Mouse (Mus musculus) liver, postnatal 0 days (tissue): Measurements from ENCODE around the gene Akap11. TPM values are rescaled to one million over a fixed set of nuclear protein-coding genes. Genes with fewer than 3 reads are reported as not detected.

Source experiments
- ATAC-seq: fragments of 200-750 bp; cut with Nextera tagmentation; 2 replicates; pipeline ENCODE4 v1.8.0; 2017; ENCODE audit warnings: mild to moderate bottlenecking, moderate library complexity
- DNase-seq: peaks from one replicate; pipeline ENCODE4 v3.0.0-alpha.2; 2016
- H3K27ac ChIP-seq: fragments of 300-500 bp; sonication (generic); 2 replicates; pipeline ENCODE4 v1.5.1; 2014; ENCODE audit warnings: antibody characterized with exemption, moderate library complexity, mild to moderate bottlenecking, low read depth
- H3K27me3 ChIP-seq: fragments of 300-500 bp; sonication (generic); 2 replicates; pipeline ENCODE4 v1.6.1; 2014; ENCODE audit warnings: low read length, control low read depth, mixed read lengths; ENCODE audit not compliant: insufficient read depth
- H3K36me3 ChIP-seq: fragments of 300-500 bp; sonication (generic); replicated peaks from 2 replicates; pipeline ENCODE4 v1.6.1; 2014; ENCODE audit warnings: mild to moderate bottlenecking, control low read depth, low read length, moderate library complexity, mixed read lengths; ENCODE audit not compliant: insufficient read depth
- H3K4me1 ChIP-seq: fragments of 300-500 bp; sonication (generic); 2 replicates; pipeline ENCODE4 v1.6.1; 2014; ENCODE audit warnings: antibody characterized with exemption, mild to moderate bottlenecking, control low read depth; ENCODE audit not compliant: insufficient read depth
- H3K4me2 ChIP-seq: fragments of 300-500 bp; sonication (generic); 2 replicates; pipeline ENCODE4 v1.6.1; 2014; ENCODE audit warnings: low read depth, mild to moderate bottlenecking, low read length, moderate library complexity, mixed read lengths
- H3K4me3 ChIP-seq: fragments of 300-500 bp; sonication (generic); 2 replicates; pipeline ENCODE4 v1.5.1; 2014; ENCODE audit warnings: low read depth, low read length
- H3K9ac ChIP-seq: fragments of 300-500 bp; sonication (generic); replicated peaks from 2 replicates; pipeline ENCODE4 v1.6.1; 2014; ENCODE audit warnings: mild to moderate bottlenecking, moderate library complexity
- H3K9me3 ChIP-seq: fragments of 300-500 bp; sonication (generic); 2 replicates; pipeline ENCODE4 v1.6.1; 2016; ENCODE audit warnings: mild to moderate bottlenecking, control low read depth, low read length, mixed read lengths
- CTCF ChIP-seq: sonication (generic); IDR thresholded peaks from 2 replicates; pipeline ENCODE4 v1.5.1; 2016; ENCODE audit warnings: antibody characterized with exemption, low read depth
- EP300 ChIP-seq: IDR thresholded peaks from 2 replicates; pipeline ENCODE4 v1.6.1; 2016; ENCODE audit warnings: antibody characterized with exemption, low read depth, mild to moderate bottlenecking
- WGBS: fragments of 180-500 bp; shearing (Covaris S2); extraction: QIAGEN DNeasy Blood & Tissue Kit; methylation state at CpG from one replicate; pipeline ENCODE4 v1.1.7; 2014; ENCODE audit not compliant: insufficient replicate concordance; 5-methylcytosine and 5-hydroxymethylcytosine counted together
- polyA plus RNA-seq: library from polyadenylated mRNA; unstranded; fragments of >200 nt; fragmentation: Nextera tagmentation; extraction: Ambion mirVana; gene quantifications from 2 replicates; pipeline ENCODE4 v1.2.1, GENCODE M21; 2015

The Akap11 gene
- polyA plus RNA-seq, 1 experiment from 2014 or later = 4.1 TPM

DNA sequence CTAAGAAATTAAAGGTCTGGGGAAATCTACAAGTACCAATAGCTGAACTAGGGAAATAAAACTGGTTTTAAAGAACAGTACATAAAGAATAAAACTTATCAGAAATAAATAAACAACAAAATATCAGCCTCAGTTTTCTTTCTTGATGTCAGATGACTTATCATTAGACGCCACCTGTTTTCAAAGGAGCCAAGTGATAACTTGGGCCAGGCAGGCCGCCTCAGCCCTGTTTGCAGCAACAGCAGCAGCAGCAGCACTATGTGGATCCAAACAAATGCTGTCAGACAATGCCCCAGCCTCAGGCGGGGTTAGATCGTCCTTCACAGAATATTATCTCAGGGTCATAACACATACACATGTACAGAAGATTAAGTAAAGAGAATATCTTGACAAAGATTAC is 41.4 kb downstream of the Akap11 start:
- 0 out of 2 replicates have a peak, but pooled peaks cover 6% of the 10 kb centered on the region for H3K4me1 ChIP-seq
- peaks cover 21% of the 10 kb centered on the region for H3K36me3 ChIP-seq
- peak; percentile 77 for ATAC-seq
- TF ChIP-seq CTCF (no peak), EP300 (peak; percentile 89)
- no peak overlapping the region for H3K27ac ChIP-seq
- 61% methylated on average over 4 of the region's 4 CpGs for WGBS
- H3K27me3 ChIP-seq = no peaks in the 10 kb centered on the region
- no peaks in the 10 kb centered on the region for H3K9me3 ChIP-seq
- H3K4me3 ChIP-seq = no peak overlapping the region
- no peak overlapping the region for H3K4me2 ChIP-seq
- H3K9ac ChIP-seq = no peak overlapping the region
- no peak for DNase-seq

DNA sequence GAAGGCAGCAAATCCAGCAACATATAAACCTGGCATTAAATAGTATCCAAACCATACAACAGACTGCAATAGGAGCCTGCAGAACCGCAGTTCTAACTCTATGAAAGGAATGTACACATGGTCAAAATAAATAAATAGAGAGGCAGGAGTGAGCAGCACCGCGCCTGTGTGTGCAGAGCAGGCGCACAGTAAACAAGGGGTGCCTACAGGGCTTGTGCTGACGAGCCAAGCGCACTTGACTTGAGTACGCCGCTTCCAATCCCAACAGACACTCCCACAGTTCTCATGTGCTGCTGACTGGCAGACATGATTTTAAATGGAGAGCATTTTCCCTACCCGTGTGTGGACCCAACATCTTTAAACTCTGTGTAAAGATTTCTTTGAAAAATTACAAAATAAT is 44.0 kb downstream of the Akap11 start:
- Histone ChIP-seq H3K4me2 (no peak overlapping the region), H3K4me1 (0 out of 2 replicates have a peak, but pooled peaks cover 6% of the 10 kb centered on the region), H3K9ac (no peak overlapping the region), H3K27me3 (no peaks in the 10 kb centered on the region), H3K36me3 (peaks cover 11% of the 10 kb centered on the region), H3K9me3 (no peaks in the 10 kb centered on the region), H3K4me3 (no peak overlapping the region), H3K27ac (no peak overlapping the region)
- WGBS = 68% methylated on average over 9 of the region's 9 CpGs
- no peak for TF ChIP-seq CTCF
- TF ChIP-seq EP300 = no peak
- peak; percentile 60 for ATAC-seq
- DNase-seq = no peak

DNA sequence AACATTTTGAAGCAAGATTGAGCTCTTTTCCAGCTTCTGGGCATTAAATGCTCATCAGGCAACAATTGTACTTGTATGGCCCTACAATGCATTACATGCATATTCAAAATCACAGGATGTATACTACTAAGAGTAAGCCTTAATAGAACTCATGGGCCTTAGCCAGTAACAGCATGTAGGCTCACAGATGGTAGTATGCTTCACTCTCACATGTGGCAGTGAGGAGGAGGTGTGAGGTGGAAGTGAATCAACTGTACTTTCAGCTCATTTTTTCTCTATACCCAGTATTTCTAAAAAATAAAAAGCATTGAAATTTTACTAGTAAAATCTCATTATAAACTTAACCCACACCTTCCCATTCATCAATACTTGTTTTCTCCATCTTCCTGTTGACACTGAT is 45.2 kb downstream of the Akap11 start:
- no peaks in the 10 kb centered on the region for H3K27me3 ChIP-seq
- peaks cover 5% of the 10 kb centered on the region for H3K36me3 ChIP-seq
- no peak overlapping the region for H3K4me2 ChIP-seq
- TF ChIP-seq EP300 (no peak), CTCF (no peak)
- H3K27ac ChIP-seq = no peak overlapping the region
- ATAC-seq (no peak), DNase-seq (no peak)
- no peak overlapping the region for H3K4me3 ChIP-seq
- no peaks in the 10 kb centered on the region for H3K9me3 ChIP-seq
- no peaks in the 10 kb centered on the region for H3K4me1 ChIP-seq
- no peak overlapping the region for H3K9ac ChIP-seq

GRCm38 (mm10) chr14:78482385-78483231 is 54.0 kb downstream of the Akap11 start:
- Histone ChIP-seq H3K36me3 (no peaks in the 10 kb centered on the region), H3K9me3 (no peaks in the 10 kb centered on the region), H3K27ac (no peak overlapping the region), H3K4me2 (peak overlapping the region; percentile 24; the same call in 1 of the 2 replicates), H3K4me1 (no peaks in the 10 kb centered on the region), H3K27me3 (no peaks in the 10 kb centered on the region), H3K9ac (no peak overlapping the region), H3K4me3 (no peak overlapping the region)
- peak; percentile 36 for DNase-seq
- TF ChIP-seq CTCF (peak; percentile 81), EP300 (no peak)
- 23% methylated on average over 14 of the region's 14 CpGs for WGBS
- ATAC-seq = peak; percentile 81

- Histone ChIP-seq H3K9me3 (no peaks in the 10 kb centered on the region), H3K4me1 (no peaks in the 10 kb centered on the region), H3K27me3 (no peaks in the 10 kb centered on the region), H3K36me3 (no peaks in the 10 kb centered on the region), H3K9ac (no peak overlapping the region), H3K4me2 (no peak overlapping the region), H3K27ac (no peak overlapping the region), H3K4me3 (no peak overlapping the region)
- ATAC-seq = no peak
- TF ChIP-seq EP300 (no peak), CTCF (no peak)
- 74% methylated on average over 3 of the region's 3 CpGs for WGBS
- DNase-seq = no peak
These were observed 62.5 kb downstream of the Akap11 start for GRCm38 (mm10) chr14:78474058-78474457.

DNA sequence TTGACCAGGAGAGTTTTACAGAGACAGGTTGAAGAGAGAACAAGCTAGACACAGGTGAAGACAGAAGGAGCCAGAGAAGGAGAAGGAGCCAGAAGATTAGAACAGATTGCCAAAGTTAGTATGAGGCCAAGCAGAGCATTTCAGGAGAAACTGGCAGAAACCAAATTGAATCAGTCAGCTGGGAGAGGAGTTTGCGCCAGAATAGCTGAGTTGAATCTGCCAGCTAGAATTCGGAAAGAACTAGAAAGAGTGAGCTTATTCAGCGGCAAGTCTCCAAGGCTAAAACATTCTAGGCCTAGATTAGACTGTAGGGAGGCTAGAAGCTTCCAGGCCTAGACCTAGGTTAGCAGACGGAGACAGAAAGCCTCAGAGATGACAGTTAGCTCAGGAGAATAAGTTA is 65.9 kb downstream of the Akap11 start:
- TF ChIP-seq CTCF (no peak), EP300 (no peak)
- no peaks in the 10 kb centered on the region for H3K9me3 ChIP-seq
- H3K36me3 ChIP-seq = no peaks in the 10 kb centered on the region
- 83% methylated on average over 4 of the region's 4 CpGs for WGBS
- no peak for DNase-seq
- H3K4me3 ChIP-seq = no peak overlapping the region
- no peaks in the 10 kb centered on the region for H3K4me1 ChIP-seq
- no peaks in the 10 kb centered on the region for H3K27me3 ChIP-seq
- no peak for ATAC-seq
- H3K4me2 ChIP-seq = no peak overlapping the region
- no peak overlapping the region for H3K27ac ChIP-seq
- no peak overlapping the region for H3K9ac ChIP-seq
